Mouse (Mus musculus): ENCODE data around the gene Gadl1. TPM values are rescaled to one million over a fixed set of nuclear protein-coding genes. Genes with fewer than 3 reads are reported as not detected.

Gene Gadl1
- polyA plus RNA-seq, 1 experiment from 2014 or later: 1.7 TPM

DNA sequence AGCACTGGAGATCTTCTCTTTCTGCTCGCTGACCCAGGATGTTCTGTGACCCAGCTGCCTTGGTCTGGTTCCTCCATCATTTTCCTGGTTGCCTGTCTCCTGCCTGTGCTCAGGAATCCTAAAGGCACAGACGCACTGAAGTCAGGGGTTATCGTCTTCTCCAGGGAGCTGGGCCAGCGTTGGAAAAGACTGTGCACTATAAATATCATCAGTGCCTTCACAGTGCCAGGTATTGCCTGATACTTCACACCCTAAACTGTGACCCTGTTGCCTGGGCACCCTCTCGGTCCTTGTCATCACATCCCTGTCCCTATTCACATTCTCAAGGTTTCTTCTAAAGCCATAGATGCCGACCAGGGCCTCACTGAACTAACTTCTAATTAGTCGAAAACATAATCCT is 210.7 kb downstream of the Gadl1 start:
- WGBS: 83% methylated on average over 7 of the region's 7 CpGs
- no peak overlapping the region for H3K27ac ChIP-seq
- peaks cover 12% of the 10 kb centered on the region; the same call in 1 of the 2 replicates for H3K36me3 ChIP-seq

DNA sequence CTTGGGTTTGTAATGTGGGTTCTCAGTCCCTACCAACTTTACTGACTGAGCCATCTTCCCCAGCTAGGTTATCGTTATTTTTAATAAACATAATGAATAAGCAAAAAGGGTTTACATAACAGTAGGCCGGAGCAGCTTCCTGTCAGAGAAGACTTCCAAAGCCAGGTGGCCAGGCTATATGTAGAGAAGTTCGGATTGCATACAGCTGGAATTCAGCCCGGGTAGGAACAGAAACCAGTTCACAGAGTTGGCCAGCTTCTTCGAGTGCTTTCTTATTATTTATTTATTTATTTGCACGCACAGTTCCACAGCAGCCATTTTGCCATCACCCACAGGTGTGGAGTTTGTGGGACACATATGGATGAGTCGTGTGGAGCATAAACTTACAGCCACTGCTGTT is 212.2 kb downstream of the Gadl1 start:
- peak overlapping the region; percentile 87 for H3K27ac ChIP-seq

More for the DNA sequence above, 210.7 kb downstream of the Gadl1 start:
- Histone ChIP-seq H3K9me3 (no peaks in the 10 kb centered on the region), H3K4me3 (replicated peaks) (no peak overlapping the region), H3K4me1 (peaks cover 19% of the 10 kb centered on the region), H3K4me2 (no peak overlapping the region), H3K9ac (no peak overlapping the region), H3K27me3 (replicated peaks) (no peaks in the 10 kb centered on the region)
- no peak for ATAC-seq (ENCODE audit: insufficient read depth, low FRiP score, low read depth)

DNA sequence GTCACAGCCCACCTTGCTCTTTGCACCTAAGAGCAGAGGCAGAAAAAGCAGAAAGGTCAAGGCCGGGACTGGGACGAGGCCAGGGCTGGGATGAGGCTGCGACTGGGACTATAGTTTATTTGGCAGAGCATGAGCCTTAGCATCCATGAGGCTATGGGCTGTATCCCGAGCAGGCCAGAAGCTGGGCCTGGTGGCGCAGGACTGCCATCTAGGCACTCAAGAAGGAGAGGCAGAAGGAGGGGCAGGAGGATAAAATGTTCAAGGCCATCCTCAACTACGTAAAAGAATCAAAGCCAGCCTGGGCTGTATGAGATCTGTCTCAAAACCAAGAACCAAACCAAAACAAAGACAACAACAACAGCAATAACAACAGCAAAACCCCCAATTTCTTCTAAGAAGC is 213.3 kb downstream of the Gadl1 start:
- peaks cover 19% of the 10 kb centered on the region for H3K36me3 ChIP-seq
- H3K9ac ChIP-seq: no peak overlapping the region
- H3K4me3 ChIP-seq (replicated peaks): no peak overlapping the region
- H3K27ac ChIP-seq: peak overlapping the region; percentile 87
- H3K27me3 ChIP-seq (replicated peaks): no peaks in the 10 kb centered on the region
- ATAC-seq (ENCODE audit: insufficient read depth, low FRiP score, low read depth): no peak
- WGBS: 50% methylated on average over 6 of the region's 6 CpGs
- no peaks in the 10 kb centered on the region for H3K9me3 ChIP-seq
- no peak overlapping the region for H3K4me2 ChIP-seq
- peaks cover 19% of the 10 kb centered on the region for H3K4me1 ChIP-seq

More for the DNA sequence above, 212.2 kb downstream of the Gadl1 start:
- no peaks in the 10 kb centered on the region for H3K27me3 ChIP-seq (replicated peaks)
- no peak for ATAC-seq (ENCODE audit: insufficient read depth, low FRiP score, low read depth)
- H3K9me3 ChIP-seq: no peaks in the 10 kb centered on the region
- H3K36me3 ChIP-seq: peaks cover 22% of the 10 kb centered on the region
- no peak overlapping the region for H3K4me3 ChIP-seq (replicated peaks)
- 61% methylated on average over 7 of the region's 7 CpGs for WGBS
- H3K4me1 ChIP-seq: peaks cover 19% of the 10 kb centered on the region
- H3K9ac ChIP-seq: no peak overlapping the region
- H3K4me2 ChIP-seq: no peak overlapping the region

DNA sequence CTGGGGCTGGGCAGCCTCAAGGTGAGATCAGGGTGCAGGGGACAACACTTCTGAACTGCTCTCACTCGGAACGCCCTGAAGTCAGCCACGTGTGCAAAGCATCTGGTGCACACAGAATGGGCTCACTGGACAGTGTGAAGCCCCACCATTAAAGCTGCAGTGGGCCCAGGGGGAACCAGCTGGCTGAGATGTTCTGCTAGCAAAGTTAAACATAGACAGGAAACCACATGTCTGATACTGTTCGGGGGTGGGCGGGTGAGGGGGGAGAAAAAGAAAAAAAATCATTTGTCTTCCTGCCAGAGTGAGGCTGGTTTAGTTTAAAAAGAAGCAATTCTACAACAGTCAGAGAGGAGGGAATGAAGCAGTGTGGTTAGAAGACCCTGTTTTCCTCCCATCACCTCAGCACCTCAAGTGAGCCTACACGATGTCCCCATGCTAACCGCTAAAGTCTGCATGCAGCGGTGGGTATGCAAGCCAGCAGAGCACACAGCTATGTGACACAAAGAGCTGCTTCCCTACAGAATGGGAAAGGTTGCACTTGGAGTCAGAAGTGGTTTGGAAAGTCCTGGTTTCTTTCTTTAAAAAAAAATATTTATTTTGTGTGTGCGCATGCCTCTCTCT is 213.8 kb downstream of the Gadl1 start:
- peaks cover 23% of the 10 kb centered on the region for H3K36me3 ChIP-seq
- 24% methylated on average over 9 of the region's 9 CpGs for WGBS
- H3K9ac ChIP-seq: no peak overlapping the region
- ATAC-seq (ENCODE audit: insufficient read depth, low FRiP score, low read depth): peak; percentile 73; the same call in 1 of the 2 replicates
- H3K27me3 ChIP-seq (replicated peaks): no peaks in the 10 kb centered on the region
- peaks cover 19% of the 10 kb centered on the region for H3K4me1 ChIP-seq
- H3K27ac ChIP-seq: peak overlapping the region; percentile 87
- no peak overlapping the region for H3K4me2 ChIP-seq
- H3K9me3 ChIP-seq: no peaks in the 10 kb centered on the region
- H3K4me3 ChIP-seq (replicated peaks): no peak overlapping the region

Measured in stomach, embryonic 15.5 days (tissue).